Mouse (Mus musculus) neural tube, embryonic 11.5 days (tissue): ENCODE measurements around the gene Dcdc2a. TPM values are rescaled to one million over a fixed set of nuclear protein-coding genes. Genes with fewer than 3 reads are reported as not detected.

Source experiments
- ATAC-seq: fragments of 200-750 bp; cut with Nextera tagmentation; 2 replicates; pipeline ENCODE4 v1.8.0; 2017; ENCODE audit warnings: moderate number of reproducible peaks, mild to moderate bottlenecking, moderate TSS enrichment, moderate library complexity; ENCODE audit not compliant: insufficient read depth, low FRiP score, low TSS enrichment
- DNase-seq: peaks from one replicate; pipeline ENCODE4 v3.0.0-alpha.2; 2015; ENCODE audit warnings: low spot score
- H3K27ac ChIP-seq: fragments of 300-500 bp; sonication (generic); 2 replicates; pipeline ENCODE4 v1.5.1; 2014; ENCODE audit warnings: low read depth, mild to moderate bottlenecking, low read length
- H3K27me3 ChIP-seq: fragments of 300-500 bp; sonication (generic); 2 replicates; pipeline ENCODE4 v1.6.1; 2014; ENCODE audit warnings: mild to moderate bottlenecking, low read length, mixed read lengths; ENCODE audit not compliant: control insufficient read depth, insufficient read depth
- H3K36me3 ChIP-seq: fragments of 300-500 bp; sonication (generic); 2 replicates; pipeline ENCODE4 v1.6.1; 2014; ENCODE audit warnings: mild to moderate bottlenecking, low read length, moderate library complexity, mixed read lengths; ENCODE audit not compliant: control insufficient read depth, insufficient read depth
- H3K4me1 ChIP-seq: fragments of 300-500 bp; sonication (generic); 2 replicates; pipeline ENCODE4 v1.6.1; 2014; ENCODE audit warnings: low read length, mixed read lengths; ENCODE audit not compliant: control insufficient read depth, insufficient read depth
- H3K4me2 ChIP-seq: fragments of 300-500 bp; sonication (generic); 2 replicates; pipeline ENCODE4 v1.6.1; 2014; ENCODE audit warnings: low read depth, mild to moderate bottlenecking, moderate library complexity
- H3K4me3 ChIP-seq: fragments of 300-500 bp; sonication (generic); 2 replicates; pipeline ENCODE4 v1.5.1; 2014; ENCODE audit warnings: low read depth, low read length
- H3K9ac ChIP-seq: fragments of 300-500 bp; sonication (generic); 2 replicates; pipeline ENCODE4 v1.6.1; 2014; ENCODE audit warnings: mild to moderate bottlenecking, low read length
- H3K9me3 ChIP-seq: fragments of 300-500 bp; sonication (generic); 2 replicates; pipeline ENCODE4 v1.6.1; 2016; ENCODE audit warnings: low read length; ENCODE audit not compliant: control insufficient read depth
- WGBS: fragments of 180-500 bp; shearing (Covaris S2); extraction: QIAGEN DNeasy Blood & Tissue Kit; methylation state at CpG from one replicate; pipeline ENCODE4 v1.1.7; 2014; 5-methylcytosine and 5-hydroxymethylcytosine counted together
- polyA plus RNA-seq: library from polyadenylated mRNA; unstranded; fragments of >200 nt; fragmentation: Nextera tagmentation; extraction: Ambion mirVana; gene quantifications from 2 replicates; pipeline ENCODE4 v1.2.1, GENCODE M21; 2014

The Dcdc2a gene
- polyA plus RNA-seq, 1 experiment from 2014 or later = 4.4 TPM

GRCm38 (mm10) chr13:25162594-25162993 lies 106.8 kb downstream of the Dcdc2a start:
- H3K4me2 ChIP-seq = no peak overlapping the region
- H3K4me1 ChIP-seq = no peaks in the 10 kb centered on the region
- H3K9me3 ChIP-seq = no peaks in the 10 kb centered on the region
- H3K36me3 ChIP-seq = no peaks in the 10 kb centered on the region
- no peak overlapping the region for H3K4me3 ChIP-seq
- ATAC-seq (no peak), DNase-seq (no peak)
- 88% methylated on average over 3 of the region's 3 CpGs for WGBS
- H3K27ac ChIP-seq = no peak overlapping the region
- H3K9ac ChIP-seq = no peak overlapping the region
- no peaks in the 10 kb centered on the region for H3K27me3 ChIP-seq

DNA sequence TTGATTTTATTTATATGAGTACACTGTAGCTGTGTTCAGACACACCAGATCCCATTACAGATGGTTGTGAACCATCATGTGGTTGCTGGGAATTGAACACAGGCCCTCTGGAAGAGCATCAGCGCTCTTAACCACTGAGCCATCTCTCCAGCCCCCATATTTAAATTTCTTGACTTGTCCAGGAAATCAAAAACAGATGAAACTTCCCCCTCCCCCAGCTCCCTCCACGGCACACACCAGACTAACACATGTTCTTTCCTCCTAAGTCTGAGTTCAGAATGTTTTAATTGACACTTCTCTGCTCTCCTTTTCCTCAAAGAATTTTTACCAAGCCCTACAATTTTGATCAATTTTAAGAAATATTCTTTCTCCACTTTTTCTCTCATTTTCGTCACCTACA lies 113.1 kb downstream of the Dcdc2a start:
- 77% methylated on average over 3 of the region's 3 CpGs for WGBS
- DNase-seq = no peak
- Histone ChIP-seq H3K4me2 (no peak overlapping the region), H3K27me3 (no peaks in the 10 kb centered on the region), H3K27ac (no peak overlapping the region), H3K9me3 (no peaks in the 10 kb centered on the region), H3K4me3 (no peak overlapping the region), H3K9ac (no peak overlapping the region), H3K36me3 (no peaks in the 10 kb centered on the region), H3K4me1 (no peaks in the 10 kb centered on the region)
- no peak for ATAC-seq

GRCm38 (mm10) chr13:25177835-25178234 lies 122.0 kb downstream of the Dcdc2a start:
- Histone ChIP-seq H3K4me2 (no peak overlapping the region), H3K36me3 (no peaks in the 10 kb centered on the region), H3K4me1 (no peaks in the 10 kb centered on the region), H3K9me3 (no peaks in the 10 kb centered on the region), H3K27me3 (no peaks in the 10 kb centered on the region), H3K4me3 (no peak overlapping the region), H3K9ac (no peak overlapping the region), H3K27ac (no peak overlapping the region)
- DNase-seq (no peak), ATAC-seq (no peak)
- WGBS = 93% methylated on average over 1 of the region's 1 CpGs

DNA sequence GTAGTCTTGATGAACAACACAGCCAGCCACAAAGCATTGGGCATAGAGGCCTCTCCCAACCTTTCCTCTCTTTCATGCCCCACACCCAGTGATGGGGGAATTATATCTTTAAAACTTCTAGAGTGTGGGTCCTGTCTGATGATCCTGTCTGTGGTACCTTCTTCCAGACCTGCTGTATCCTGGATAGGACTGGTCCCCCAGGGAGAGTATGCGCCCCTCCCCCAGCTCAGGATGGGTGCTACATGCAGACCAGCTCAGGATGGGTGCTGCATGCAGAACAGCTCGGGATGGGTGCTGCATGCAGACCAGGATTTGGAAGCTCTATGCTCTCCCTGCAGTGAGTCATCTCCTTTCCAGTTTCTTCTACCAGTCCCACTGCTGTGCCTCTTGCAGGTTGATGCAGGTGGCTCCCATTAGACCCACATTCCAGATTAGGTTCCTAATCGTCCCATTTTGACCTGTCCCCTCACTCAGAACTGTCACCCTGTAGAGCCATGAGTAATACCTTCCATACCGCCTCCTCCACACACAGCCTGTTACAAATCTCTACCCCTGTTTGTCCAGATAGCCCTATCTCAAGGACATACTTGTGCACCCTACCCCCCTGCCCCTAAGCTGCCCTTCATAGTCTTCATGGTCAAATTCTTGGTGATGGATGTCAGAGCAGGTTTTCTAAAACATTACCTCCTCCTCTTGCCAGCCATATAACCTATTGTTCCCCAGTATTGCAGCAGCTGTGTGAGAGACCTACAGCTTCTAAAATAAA lies 122.6 kb downstream of the Dcdc2a start:
- no peaks in the 10 kb centered on the region for H3K4me1 ChIP-seq
- no peaks in the 10 kb centered on the region for H3K36me3 ChIP-seq
- ATAC-seq (no peak), DNase-seq (no peak)
- no peaks in the 10 kb centered on the region for H3K27me3 ChIP-seq
- H3K27ac ChIP-seq = no peak overlapping the region
- 78% methylated on average over 4 of the region's 4 CpGs for WGBS
- H3K9ac ChIP-seq = no peak overlapping the region
- H3K4me3 ChIP-seq = no peak overlapping the region
- no peak overlapping the region for H3K4me2 ChIP-seq
- no peaks in the 10 kb centered on the region for H3K9me3 ChIP-seq

DNA sequence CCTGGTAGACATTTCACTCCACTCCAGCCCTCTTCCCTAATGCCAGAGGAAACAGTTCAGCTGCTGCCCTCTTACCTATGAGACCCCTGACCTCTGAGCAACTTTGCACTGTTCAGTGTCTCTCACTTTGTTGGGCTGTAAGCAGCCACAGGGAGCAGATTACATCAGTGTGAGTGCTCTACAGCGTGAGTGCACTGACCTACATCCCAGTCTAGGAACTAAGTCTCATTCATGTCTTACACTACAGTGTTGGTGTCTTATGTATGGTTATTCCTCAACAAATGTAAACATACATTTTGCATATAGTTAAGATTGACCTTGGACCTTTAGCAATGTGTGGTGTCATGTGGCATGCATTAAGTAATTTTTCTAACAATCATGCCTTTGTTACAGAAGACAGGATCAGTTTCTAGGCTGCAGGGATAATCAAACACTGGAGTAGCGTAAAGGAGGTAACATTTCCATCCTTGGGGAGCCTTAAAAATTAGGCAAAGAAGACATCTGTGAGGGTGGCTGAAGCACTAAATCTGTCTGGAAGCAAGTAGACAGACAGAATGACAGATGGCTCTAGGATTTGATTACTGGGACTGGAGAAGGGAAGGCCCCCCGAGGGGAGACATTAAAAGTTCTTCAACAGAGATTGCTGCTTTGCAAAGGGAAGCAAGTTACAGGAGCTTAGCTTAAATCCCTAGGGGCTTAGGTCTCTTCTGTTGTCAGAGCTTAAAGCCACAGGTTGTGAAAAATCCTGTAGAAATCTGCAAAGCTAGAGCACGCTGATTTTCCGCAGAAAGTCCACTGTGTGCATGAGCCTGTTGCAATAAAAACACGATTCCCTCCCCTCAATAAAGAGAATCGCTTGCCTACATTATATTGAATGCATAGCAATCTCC lies 130.9 kb downstream of the Dcdc2a start:
- 15% methylated on average over 7 of the region's 7 CpGs for WGBS
- Histone ChIP-seq H3K9me3 (no peaks in the 10 kb centered on the region), H3K4me1 (peaks cover 7% of the 10 kb centered on the region; the same call in 1 of the 2 replicates), H3K27me3 (no peaks in the 10 kb centered on the region), H3K9ac (no peak overlapping the region), H3K27ac (no peak overlapping the region), H3K36me3 (no peaks in the 10 kb centered on the region), H3K4me3 (no peak overlapping the region), H3K4me2 (peak overlapping the region; percentile 1; the same call in 1 of the 2 replicates)
- DNase-seq = peak; percentile 28
- 0 out of 2 replicates have a peak, but pooled peaks have one; percentile 41 for ATAC-seq

DNA sequence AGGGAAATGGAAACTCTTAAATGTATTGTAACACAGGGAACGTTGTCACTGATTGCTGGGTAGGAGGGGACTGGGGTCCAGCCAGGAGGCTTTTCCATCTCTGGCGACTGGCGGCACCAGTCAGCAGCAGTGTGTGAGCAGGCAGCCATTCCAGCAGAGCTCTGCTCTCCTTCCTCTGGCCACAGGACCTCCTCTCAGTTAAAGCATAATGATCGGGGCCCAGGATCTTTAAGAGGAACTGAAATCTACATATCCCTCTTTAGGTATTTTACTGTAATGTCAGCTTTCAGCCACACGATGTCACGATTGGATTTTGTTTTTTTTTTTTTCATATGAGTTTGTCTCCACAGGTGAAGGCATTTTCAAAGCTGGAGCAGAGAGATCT lies 131.5 kb downstream of the Dcdc2a start:
- no peak overlapping the region for H3K27ac ChIP-seq
- 9% methylated on average over 6 of the region's 6 CpGs for WGBS
- DNase-seq = no peak

DNA sequence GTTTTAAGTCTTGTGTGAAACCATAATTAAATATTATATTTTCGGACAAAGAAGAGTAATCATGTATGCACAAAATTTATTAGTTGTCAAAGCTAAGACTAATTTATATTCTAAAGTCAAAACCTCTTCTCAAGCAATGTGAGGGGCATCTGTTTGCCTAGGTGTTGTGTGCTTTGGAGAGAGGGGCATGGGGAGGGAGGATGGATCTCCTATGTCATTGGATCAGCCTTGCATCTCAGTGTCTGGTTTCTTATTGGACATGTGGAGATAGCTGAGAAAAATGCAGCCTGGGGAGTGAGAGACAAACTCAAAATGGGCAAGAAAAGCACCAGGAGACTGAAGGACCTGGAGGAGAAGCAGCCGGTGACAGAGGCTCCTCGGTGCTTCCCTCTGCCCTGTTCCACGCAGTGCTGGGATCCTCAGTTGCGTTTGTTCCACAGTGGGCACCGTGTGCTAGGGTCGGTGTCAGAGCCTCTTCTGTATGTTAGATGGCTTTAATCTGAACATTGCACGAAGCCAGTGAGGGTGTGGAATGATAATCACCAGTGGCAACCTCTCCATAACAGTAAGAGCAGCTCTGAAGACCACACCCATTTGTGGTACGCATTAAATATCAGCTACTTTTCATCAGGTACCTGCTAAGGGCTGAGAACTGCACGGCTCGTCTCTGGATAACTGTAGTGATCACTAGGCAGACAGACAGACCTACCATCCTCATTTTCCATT lies 133.8 kb downstream of the Dcdc2a start:
- Histone ChIP-seq H3K36me3 (no peaks in the 10 kb centered on the region), H3K27ac (no peak overlapping the region), H3K4me1 (peaks cover 7% of the 10 kb centered on the region; the same call in 1 of the 2 replicates), H3K9ac (no peak overlapping the region), H3K4me3 (no peak overlapping the region), H3K4me2 (no peak overlapping the region), H3K9me3 (no peaks in the 10 kb centered on the region), H3K27me3 (no peaks in the 10 kb centered on the region)
- ATAC-seq (no peak), DNase-seq (no peak)
- 88% methylated on average over 11 of the region's 11 CpGs for WGBS

More for the DNA sequence above, 131.5 kb downstream of the Dcdc2a start:
- Histone ChIP-seq H3K36me3 (no peaks in the 10 kb centered on the region), H3K4me1 (peaks cover 7% of the 10 kb centered on the region; the same call in 1 of the 2 replicates), H3K4me2 (0 out of 2 replicates have a peak overlapping the region, but pooled peaks have one; percentile 1), H3K9me3 (no peaks in the 10 kb centered on the region), H3K4me3 (no peak overlapping the region), H3K9ac (no peak overlapping the region), H3K27me3 (no peaks in the 10 kb centered on the region)
- 0 out of 2 replicates have a peak, but pooled peaks have one; percentile 41 for ATAC-seq

GRCm38 (mm10) chr13:25190218-25190617 lies 134.4 kb downstream of the Dcdc2a start:
- Histone ChIP-seq H3K27me3 (no peaks in the 10 kb centered on the region), H3K9ac (no peak overlapping the region), H3K36me3 (no peaks in the 10 kb centered on the region), H3K4me3 (no peak overlapping the region), H3K4me1 (peaks cover 7% of the 10 kb centered on the region; the same call in 1 of the 2 replicates), H3K9me3 (no peaks in the 10 kb centered on the region), H3K4me2 (no peak overlapping the region), H3K27ac (no peak overlapping the region)
- no peak for DNase-seq
- WGBS = 85% methylated on average over 3 of the region's 3 CpGs
- ATAC-seq = no peak
